Mouse (Mus musculus) thymus, postnatal 36 days (tissue): ENCODE data around the gene 9330161L09Rik.
A peak's percentile ranks its signal among the peaks of the same experiment; 100 is the strongest.

Experiments used
- DNase-seq, 2 experiments: peaks; one replicate each; pipeline ENCODE4 v3.0.0; 2022; ENCODE audit warnings: mixed read lengths in 2 of 2

Gene 9330161L09Rik

GRCm38 (mm10) chr12:103388505-103389347 is 18.9 kb downstream of the 9330161L09Rik start, which contains the start of gene Otub2:
TSS of gene Otub2 (plus strand) at chr12:103388682.
- peak; percentile 90 to 93 for DNase-seq

- DNase-seq = no peak
These were observed 27.4 kb downstream of the 9330161L09Rik start for GRCm38 (mm10) chr12:103380226-103380625.

GRCm38 (mm10) chr12:103376774-103377173 is 30.8 kb downstream of the 9330161L09Rik start:
- DNase-seq = no peak

GRCm38 (mm10) chr12:103376124-103376523 is 31.5 kb downstream of the 9330161L09Rik start:
- no peak for DNase-seq

GRCm38 (mm10) chr12:103373530-103374236 is 33.9 kb downstream of the 9330161L09Rik start:
- no peak for DNase-seq

- peak; percentile 52 to 54 for DNase-seq
These were observed 35.9 kb downstream of the 9330161L09Rik start for GRCm38 (mm10) chr12:103371711-103372110.

- no peak for DNase-seq
These were observed 36.8 kb downstream of the 9330161L09Rik start for GRCm38 (mm10) chr12:103370861-103371260.

GRCm38 (mm10) chr12:103368777-103369176 is 38.8 kb downstream of the 9330161L09Rik start:
- DNase-seq = no peak

- DNase-seq = no peak
These were observed 39.3 kb downstream of the 9330161L09Rik start for GRCm38 (mm10) chr12:103368326-103368669.

GRCm38 (mm10) chr12:103367620-103368325 is 39.8 kb downstream of the 9330161L09Rik start:
- peak; percentile 58 to 72 for DNase-seq

- DNase-seq = no peak
These were observed 40.4 kb downstream of the 9330161L09Rik start for GRCm38 (mm10) chr12:103367171-103367570.

- no peak for DNase-seq
These were observed 45.3 kb downstream of the 9330161L09Rik start for GRCm38 (mm10) chr12:103362336-103362735.

- DNase-seq = no peak
These were observed 45.9 kb downstream of the 9330161L09Rik start for GRCm38 (mm10) chr12:103361539-103362307.

- DNase-seq = no peak
These were observed 46.8 kb downstream of the 9330161L09Rik start for GRCm38 (mm10) chr12:103360812-103361211.

GRCm38 (mm10) chr12:103358951-103359801 is 48.4 kb downstream of the 9330161L09Rik start:
- DNase-seq = no peak

GRCm38 (mm10) chr12:103358216-103358615 is 49.4 kb downstream of the 9330161L09Rik start:
- no peak for DNase-seq
